Mouse (Mus musculus) left cerebral cortex, postnatal 10 days (tissue): Measurements from ENCODE around the gene Ppfibp1. TPM values are rescaled to one million over a fixed set of nuclear protein-coding genes. Genes with fewer than 3 reads are reported as not detected.

Experiments
- DNase-seq, 2 experiments: peaks; one replicate each; pipeline ENCODE4 v3.0.0; 2021 to 2022; ENCODE audit warnings: low spot score in 2 of 2, mixed read lengths in 1 of 2; ENCODE audit errors: extremely low spot score in 1 of 2
- intact Hi-C: fragments of 180-260 bp; cut with DNase I; formaldehyde crosslinking; loops from one replicate; pipeline ENCODE4 v1.15.1; 2025
- total RNA-seq, 2 experiments: library from RNA; stranded (reverse); gene quantifications; 2 replicates each; pipeline ENCODE4 v1.2.3; 2021

The Ppfibp1 gene
- total RNA-seq, 2 experiments from 2014 or later: 96.3 to 100 TPM

DNA sequence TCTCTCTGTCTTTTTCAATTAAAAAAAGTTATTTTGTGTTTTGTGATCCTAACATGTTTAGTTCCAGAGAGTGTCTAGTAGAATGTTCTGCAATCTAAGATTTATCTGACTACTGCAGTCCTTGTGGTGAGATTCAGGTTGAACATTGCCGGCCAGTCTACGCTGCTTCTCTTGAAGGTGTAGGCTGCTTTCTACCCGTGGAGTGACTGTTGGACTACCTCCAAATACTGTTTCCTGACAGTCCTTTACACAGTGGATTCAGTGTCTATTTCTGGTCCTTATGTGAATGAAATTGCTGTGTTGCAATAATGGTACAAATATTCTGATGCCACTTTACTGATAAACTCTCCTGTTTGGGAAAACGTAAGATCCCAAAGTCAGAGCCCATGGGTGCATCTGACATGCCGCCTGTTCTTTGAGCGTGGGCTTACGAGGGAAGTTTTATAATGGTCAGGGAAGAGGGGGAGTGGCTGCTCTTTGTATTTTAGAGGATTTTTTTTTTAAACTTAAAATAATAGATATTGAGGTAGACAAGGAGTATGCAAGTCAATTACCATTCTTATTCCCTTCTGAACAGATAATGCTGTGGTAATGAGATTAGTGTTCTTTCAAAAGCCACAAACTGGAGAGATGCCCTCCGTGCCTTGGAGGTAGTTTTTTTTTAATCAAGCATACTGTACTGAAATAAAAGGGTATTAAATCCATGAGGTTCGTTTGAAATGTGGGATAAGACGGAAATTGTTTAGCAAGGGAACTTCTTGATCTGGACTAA is 61.6 kb downstream of the Ppfibp1 start:
- intact Hi-C loops: no loop called here
- DNase-seq: no peak

GRCm38 (mm10) chr6:146950454-146950832 is 62.2 kb downstream of the Ppfibp1 start:
- DNase-seq: no peak
- intact Hi-C loops: no loop called here

DNA sequence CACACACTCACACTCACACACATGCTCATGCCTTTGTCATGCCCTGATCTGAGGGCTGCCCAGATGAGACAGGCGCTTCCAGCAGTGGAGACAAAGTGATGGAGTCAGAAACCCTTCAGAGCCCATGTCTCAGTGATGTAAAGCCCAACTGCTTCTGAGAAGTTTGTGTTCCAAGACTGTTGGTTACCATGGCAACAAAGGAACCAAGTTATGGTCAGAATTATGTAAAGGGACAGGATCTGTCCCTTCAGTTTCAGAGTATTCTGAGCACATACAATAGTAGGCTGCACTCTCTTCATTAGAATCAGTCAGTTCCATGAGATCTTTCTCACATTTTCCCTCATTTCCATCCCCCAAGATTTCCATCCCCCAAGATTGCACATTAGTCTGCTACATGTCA is 66.0 kb downstream of the Ppfibp1 start, which contains the start of gene 1700034J05Rik:
1700034J05Rik (minus strand) TSS at position 165 of the 400 bp plus-strand sequence.
- intact Hi-C loops: no loop called here
- DNase-seq: peak in 1 of 2 experiments; percentile 35

- no peak for DNase-seq
- intact Hi-C loops: no loop called here
Measured at GRCm38 (mm10) chr6:146955475-146955874, 67.2 kb downstream of the Ppfibp1 start.

DNA sequence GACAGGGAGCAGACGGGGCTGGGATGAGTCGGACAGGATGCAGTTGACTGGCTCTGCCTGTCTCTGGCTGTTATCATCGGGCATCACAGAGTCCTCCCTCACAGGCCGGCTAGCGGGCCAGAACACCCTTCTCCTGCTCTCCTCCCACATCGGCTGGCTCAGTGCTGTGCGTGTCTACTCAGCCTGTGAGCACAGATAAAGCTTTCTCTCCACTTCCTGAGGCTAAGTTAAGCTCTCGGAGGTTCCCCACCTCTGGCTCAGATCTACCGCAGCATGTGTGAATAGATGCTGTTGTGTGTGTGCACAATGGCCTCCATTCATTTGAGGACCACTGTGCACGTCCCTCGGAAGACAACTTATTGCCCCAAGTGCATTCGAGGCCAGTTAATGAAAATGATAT is 67.6 kb downstream of the Ppfibp1 start:
- intact Hi-C loops: no loop called here

DNA sequence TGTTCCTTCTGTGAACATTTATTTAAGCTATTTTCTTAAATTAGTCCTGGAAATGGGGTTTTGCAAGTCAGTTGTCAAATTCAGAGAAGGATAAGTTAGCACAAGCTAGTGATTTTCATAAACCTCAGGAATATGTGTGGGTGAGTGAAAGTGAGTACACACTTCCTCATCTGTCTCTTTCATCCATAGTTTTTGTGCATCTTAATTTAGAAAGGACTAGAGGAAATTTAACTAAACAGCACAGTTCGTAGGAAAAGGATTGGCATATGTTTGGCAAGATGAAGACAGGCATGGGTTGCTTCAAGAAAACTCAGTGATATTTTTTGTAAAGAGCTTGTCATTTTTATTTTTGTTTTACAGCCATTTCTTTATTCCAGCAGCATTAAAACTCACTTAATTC is 68.7 kb downstream of the Ppfibp1 start:
- intact Hi-C loops: no loop called here

More for the DNA sequence above, 67.6 kb downstream of the Ppfibp1 start:
- peak; percentile 43 to 52 for DNase-seq

GRCm38 (mm10) chr6:146958694-146959093 is 70.4 kb downstream of the Ppfibp1 start:
- intact Hi-C loops: no loop called here
- DNase-seq: no peak

More for the DNA sequence above, 68.7 kb downstream of the Ppfibp1 start:
- DNase-seq: no peak

DNA sequence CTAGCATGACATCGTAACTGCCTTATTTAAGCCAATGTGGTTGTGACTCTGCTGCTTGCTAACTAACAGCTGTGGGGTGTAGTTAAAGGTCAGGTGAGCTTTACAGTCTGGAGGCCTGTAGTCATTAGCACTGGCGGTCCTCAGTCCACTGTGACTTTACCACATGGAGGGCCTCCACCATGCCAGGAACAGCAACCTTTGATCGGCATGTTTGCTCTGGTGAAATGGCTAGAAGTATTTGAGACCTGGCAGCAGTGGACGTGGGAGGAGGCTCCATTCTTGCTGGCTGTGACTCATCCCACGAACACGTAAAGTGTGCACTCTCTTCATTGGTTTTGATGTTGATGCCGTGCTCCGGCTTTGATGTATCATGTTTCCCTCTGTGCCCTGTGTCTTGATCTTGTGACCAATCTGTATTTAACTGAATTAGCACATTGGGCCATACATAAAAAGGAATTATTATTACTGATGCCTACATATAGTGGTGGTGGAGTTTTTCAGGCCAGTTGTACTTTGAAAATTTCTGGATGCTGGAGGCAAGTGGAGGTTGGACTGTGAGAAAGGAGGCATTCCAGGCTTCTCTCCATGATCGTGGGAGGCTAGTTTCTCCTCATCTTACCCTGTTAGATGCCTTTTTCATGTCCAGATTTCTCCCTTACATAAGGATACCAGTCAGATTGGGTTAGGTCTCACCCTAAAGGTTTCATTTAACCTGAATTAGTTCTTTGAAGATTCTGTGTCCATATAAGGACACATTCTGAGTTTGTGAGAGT is 71.8 kb downstream of the Ppfibp1 start:
- DNase-seq: no peak
- intact Hi-C loops: loop anchor here (5.0 kb wide), 1 partner anchor 128 kb away; no protein-coding TSS in a partner anchor

GRCm38 (mm10) chr6:146960956-146961355 is 72.7 kb downstream of the Ppfibp1 start:
- no peak for DNase-seq
- intact Hi-C loops: loop anchor here (5.0 kb wide), 1 partner anchor 129 kb away; no protein-coding TSS in a partner anchor

- intact Hi-C loops: loop anchor here (5.0 kb wide), 1 partner anchor 130 kb away; no protein-coding TSS in a partner anchor
- no peak for DNase-seq
Measured at GRCm38 (mm10) chr6:146961832-146962481, 73.7 kb downstream of the Ppfibp1 start.

DNA sequence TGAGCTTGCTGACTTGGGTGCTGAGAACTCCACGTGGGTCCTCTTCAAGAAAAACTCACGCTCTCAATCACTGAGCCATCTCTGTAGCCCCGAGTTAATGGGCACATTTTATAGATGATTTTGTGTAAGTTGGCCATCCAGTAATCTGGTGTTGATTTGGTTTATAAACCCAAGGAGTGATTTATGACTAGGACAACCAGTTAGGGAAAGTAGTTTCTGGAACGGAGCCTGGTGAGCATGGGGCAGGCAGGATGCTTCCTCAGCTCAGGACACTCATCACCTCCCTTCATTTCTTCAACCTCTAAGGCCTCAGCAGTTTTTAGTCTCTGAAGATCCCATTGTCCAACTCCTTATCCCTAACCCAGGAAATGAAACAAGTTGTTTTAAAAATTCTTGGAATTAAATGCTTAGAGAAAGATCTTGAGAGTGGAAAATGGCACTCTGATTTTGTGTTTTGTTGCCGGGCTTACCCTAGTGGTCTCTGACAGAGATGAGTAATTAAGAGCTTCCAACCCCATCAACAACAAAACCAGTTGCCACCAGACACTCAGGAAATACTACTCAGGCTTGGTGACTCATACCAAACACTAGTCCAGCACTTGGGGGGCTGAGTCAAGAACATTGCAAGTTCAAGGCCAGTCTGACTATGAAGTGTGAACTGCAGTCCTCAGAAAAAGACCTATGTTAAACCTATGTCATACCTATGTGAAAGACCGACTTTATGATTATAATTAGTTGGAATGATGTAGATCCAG is 75.3 kb downstream of the Ppfibp1 start:
- intact Hi-C loops: loop anchor here (5.0 kb wide), 1 partner anchor 131 kb away; no protein-coding TSS in a partner anchor
- DNase-seq: no peak

DNA sequence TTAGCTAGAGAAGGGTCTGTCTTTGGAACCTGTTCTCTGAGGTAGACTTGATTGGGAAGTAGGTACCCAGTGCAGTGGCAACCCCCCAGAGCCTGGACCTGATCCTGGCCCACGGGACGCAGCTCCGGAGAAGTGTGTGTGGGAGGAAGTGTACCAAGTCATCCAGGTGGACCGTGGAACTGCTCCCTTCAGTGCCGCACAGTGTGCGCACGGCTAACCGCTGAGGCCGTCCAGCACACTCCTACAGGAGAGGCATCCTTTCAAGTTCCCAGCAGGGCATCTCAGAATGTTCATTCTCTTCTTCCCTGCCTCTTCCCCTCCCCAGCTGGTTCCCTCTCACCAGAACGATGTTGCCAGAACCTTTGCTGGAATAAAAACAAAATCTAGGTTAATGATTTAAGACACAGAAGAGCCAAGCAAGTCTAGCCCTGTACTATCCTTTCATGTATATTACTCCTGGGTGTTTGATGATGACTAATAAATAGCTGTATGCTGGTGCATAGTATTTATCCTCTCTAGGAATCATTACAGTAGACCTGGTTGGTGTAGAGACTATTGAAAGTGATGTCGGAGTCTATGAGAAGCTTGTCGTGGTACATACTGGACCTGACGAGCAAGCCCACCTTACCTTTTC is 77.0 kb downstream of the Ppfibp1 start:
- no peak for DNase-seq
- intact Hi-C loops: no loop called here

DNA sequence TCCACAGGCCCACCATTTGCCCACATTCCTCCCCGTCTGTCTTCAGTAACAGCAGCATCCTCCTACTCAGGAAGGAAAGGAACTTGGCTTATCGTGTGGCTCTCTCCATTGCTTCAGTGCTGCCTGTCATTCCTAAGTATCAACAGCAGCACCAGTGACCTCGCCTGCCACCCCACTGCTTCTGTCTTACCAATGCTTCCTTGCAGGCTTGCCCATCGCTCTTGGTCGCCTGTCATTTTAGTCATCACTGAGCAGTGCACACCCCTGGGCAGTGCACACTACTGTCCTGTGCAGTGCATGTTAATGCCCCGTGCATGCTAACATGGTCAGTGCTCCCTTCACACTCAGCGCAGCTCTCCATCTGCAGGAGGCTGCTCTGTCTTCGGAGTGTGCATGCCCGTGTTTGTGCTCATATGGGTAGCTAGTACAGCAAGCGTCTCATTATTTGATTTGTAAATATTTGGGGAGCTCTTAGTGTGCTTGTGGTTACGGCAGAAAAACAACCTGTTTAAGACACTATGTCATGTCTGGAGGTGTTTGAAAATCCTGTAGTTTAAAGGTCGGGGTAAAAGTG is 78.2 kb downstream of the Ppfibp1 start:
- intact Hi-C loops: no loop called here
- DNase-seq: no peak

- intact Hi-C loops: no loop called here
- DNase-seq: no peak
Measured at GRCm38 (mm10) chr6:146967836-146968235, 79.5 kb downstream of the Ppfibp1 start.

- no peak for DNase-seq
- intact Hi-C loops: no loop called here
Measured at GRCm38 (mm10) chr6:146970811-146971210, 82.5 kb downstream of the Ppfibp1 start.

DNA sequence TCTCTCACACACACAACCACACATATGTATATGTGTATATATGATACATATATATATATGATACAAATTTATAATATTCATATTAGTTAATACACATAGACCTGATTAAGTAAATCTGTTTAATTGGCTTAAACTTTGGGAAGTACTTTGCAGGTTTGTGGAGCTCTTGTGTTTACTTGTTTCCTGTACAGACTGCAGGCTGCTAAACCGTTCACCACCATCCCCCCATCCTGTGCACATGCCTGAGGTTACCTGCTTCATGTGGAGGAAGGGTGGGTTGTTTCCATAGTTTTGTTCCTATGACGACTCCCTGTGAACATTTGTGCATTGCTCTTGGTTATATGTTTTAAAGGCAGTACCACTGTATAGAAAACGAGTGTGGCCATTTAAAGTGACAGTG is 83.1 kb downstream of the Ppfibp1 start:
- no peak for DNase-seq

DNA sequence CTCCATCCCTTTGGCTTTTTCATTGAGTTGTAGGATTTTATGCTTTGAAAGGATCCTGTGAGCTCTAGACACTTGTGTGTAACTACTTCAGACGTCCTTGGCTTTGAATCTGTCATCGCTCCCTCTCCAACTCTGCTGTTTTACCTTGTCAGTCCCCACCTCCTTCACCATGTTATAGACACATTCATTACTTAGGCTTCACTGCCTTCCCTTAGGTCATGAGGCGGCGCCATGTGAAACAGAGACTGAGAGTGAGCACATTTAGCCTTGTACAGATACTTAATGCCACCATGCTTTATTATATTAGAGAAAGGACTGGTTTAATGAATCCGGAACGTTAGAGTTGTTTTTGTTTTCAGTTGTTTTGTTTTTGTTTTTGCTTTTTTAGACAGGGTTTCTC is 83.7 kb downstream of the Ppfibp1 start:
- intact Hi-C loops: no loop called here

More for the DNA sequence above, 83.1 kb downstream of the Ppfibp1 start:
- intact Hi-C loops: no loop called here

DNA sequence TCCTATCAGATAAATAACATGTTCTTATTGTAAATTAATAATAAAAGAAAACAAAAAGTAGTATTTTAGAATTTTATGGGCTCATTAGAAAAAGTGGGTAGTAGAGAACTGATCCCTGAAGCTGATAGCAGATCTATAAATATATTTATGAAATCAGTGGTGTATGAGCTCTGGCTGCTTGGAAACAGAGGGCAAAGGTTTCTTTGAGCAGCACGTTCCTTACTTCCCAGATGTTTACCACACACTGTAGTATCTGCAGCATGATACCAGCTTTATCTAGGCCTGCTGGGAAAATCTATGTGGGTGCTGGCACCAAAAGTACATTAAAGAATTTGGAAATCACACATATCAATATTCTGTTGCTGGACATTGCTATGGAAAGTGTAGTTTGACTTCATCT is 84.5 kb downstream of the Ppfibp1 start:
- DNase-seq: no peak
- intact Hi-C loops: no loop called here

More for the DNA sequence above, 83.7 kb downstream of the Ppfibp1 start:
- DNase-seq: no peak
